1 mouse cellular context compared by ENCODE assay signal in the genomic region with DNA sequence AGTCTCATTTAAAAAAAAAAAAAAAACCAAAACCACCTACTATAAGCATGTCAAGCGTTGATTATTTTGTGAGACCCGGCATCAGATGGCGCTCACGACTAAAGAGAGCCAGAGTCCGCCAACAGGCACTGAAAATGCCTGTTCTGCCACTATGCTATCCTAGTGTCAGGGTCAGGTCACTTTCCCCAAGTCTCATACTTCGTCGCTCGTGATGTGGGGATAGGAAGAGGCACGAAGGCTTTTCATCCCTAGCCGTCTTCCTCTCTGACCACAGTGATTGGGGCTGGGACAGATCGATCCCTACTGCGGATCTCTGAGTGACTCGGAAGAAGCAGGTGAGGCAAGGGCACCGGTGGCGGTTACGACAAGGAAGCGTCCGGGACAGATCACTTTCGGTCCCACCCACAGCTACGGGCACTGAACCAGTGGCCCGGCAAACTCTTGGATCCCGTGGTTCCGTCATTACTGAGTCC.
TF ChIP-seq lines count a peak whose summit lies in the region.

No protein-coding gene starts in this region.

TF ChIP-seq in CH12.LX, 34 proteins besides CTCF, POLR2A, EP300 and RAD21 (continued from another document):
- TF ChIP-seq ZKSCAN1 (IDR thresholded peaks at IDR 0.05; ENCODE audit: borderline replicate concordance, low read depth, low read length): 0 out of 2 replicates have a peak, but pooled peaks have one; percentile 42
- TF ChIP-seq MYC (IDR thresholded peaks at IDR 0.05; ENCODE audit: low read depth, low read length): peak; percentile 73
- TF ChIP-seq ELF1 (IDR thresholded peaks at IDR 0.05; ENCODE audit: low read depth, low read length): peak; percentile 9; the same call in 1 of the 2 replicates
- 0 out of 2 replicates have a peak, but pooled peaks have one; percentile 66 for TF ChIP-seq MAFK (IDR thresholded peaks at IDR 0.05; ENCODE audit: insufficient replicate concordance, low read length)
- TF ChIP-seq NRF1 (IDR thresholded peaks at IDR 0.05; ENCODE audit: low read depth, low read length): no peak
- no peak for TF ChIP-seq USF1 (IDR thresholded peaks at IDR 0.05; ENCODE audit: low read depth, low read length)
- TF ChIP-seq USF2 (conservative IDR thresholded peaks at IDR 0.05; ENCODE audit: low read depth, low read length): no peak
- TF ChIP-seq POLR2AphosphoS2 (IDR thresholded peaks at IDR 0.05; ENCODE audit: low read depth, low read length): no peak
- peak; percentile 56; the same call in 1 of the 2 replicates for TF ChIP-seq SIN3A (IDR thresholded peaks at IDR 0.05; ENCODE audit: low read length)
- no peak for TF ChIP-seq TCF12 (IDR thresholded peaks at IDR 0.05; ENCODE audit: low read depth, low read length)
- peak; percentile 41; the same call in 1 of the 2 replicates for TF ChIP-seq HCFC1 (IDR thresholded peaks at IDR 0.05; ENCODE audit: low read depth, low read length)
- peak; percentile 27; the same call in 1 of the 2 replicates for TF ChIP-seq RCOR1 (conservative IDR thresholded peaks at IDR 0.05; ENCODE audit: low read depth, low read length)
- no peak for TF ChIP-seq TBP (conservative IDR thresholded peaks at IDR 0.05; ENCODE audit: low read depth, low read length)
TF ChIP-seq in CH12.LX: peak in this region for 16.
